Mouse (Mus musculus): Measurements from ENCODE around the gene Hhatl.

DNA sequence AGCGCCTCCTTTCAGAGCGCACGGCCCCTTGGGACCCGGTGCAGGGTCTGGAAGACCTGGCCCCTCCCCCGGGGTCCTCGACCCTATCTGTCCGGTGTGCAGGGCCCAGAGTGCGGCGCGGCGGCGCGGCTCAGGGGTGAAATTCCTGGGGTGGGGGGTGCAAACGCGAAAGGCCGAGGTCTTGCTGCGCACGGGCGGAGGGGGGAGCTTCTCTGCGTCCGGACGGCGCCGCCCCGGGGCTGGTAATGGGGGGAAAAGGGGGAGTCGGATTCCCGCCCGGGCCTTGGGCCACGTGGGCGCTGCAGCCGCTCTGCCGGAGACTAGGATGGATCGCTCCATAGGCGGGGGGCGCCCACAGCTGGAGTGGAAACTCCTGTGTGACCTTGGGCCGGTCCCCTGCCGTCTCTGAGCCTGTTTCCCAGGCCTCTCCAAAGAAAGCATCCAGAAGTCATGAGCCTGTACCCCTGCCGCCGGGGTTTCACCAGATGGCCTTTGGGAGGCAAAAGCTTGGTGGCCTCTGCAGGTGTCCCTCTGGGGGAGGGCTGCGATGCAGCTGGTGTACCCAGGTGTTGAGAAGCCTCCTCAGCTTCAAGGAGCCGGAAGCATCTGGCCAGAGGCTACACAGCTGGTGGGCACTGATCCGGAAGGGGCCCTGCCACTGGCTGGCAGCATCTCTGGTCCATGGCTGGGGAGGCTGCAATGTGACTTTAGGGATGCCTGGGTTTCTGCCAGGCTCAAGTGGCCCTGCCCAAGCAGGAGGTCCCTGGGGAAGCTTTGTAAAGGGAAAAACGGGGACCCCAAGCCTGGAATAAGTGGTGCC, 31.8 kb downstream of the Hhatl start:
- TF ChIP-seq POLR2A (IDR thresholded peaks at IDR 0.05; ENCODE audit: low read depth, low read length) = no peak
- TF ChIP-seq CTCF (IDR thresholded peaks at IDR 0.05; ENCODE audit: extremely low read depth, insufficient read length, insufficient replicate concordance, low read depth, low read length) = no peak

All from small intestine, adult 2 months (tissue).